In genomic region chr4:62969526-62969925, GRCm38 (mm10) we compare ENCODE assay signal across 20 mouse cellular contexts. TPM values are rescaled to one million over a fixed set of nuclear protein-coding genes. Genes with fewer than 3 reads are reported as not detected.
A peak's percentile ranks its signal among the peaks of the same experiment; 100 is the strongest.
DNase-seq lines count a peak whose midpoint lies in the region; ATAC-seq and TF ChIP-seq lines count a peak whose summit lies in the region.
"Had no signal": no experiment of that assay in that cellular context is flagged by ENCODE, and none has a peak within 500 bp of the region (broad histone marks: within the 10 kb centered on the region; RNA-seq: fewer than 3 reads in every experiment).

No protein-coding gene starts in this region.

- no peak for ATAC-seq in hindbrain, embryonic 12.5 days (ENCODE audit: low FRiP score)
- ATAC-seq in hindbrain, postnatal 0 days, result no peak
- ATAC-seq in liver, postnatal 0 days, result no peak
- ATAC-seq in limb, embryonic 14.5 days (ENCODE audit: low FRiP score, low read depth), result no peak
- ATAC-seq: forebrain, postnatal 0 days; hindbrain, embryonic 16.5 days had no signal

- H3K9me3 ChIP-seq in hindbrain, embryonic 12.5 days (replicated peaks), result no peaks in the 10 kb centered on the region
- no peaks in the 10 kb centered on the region for H3K9me3 ChIP-seq in hindbrain, postnatal 0 days (ENCODE audit: low read length)
- H3K9me3 ChIP-seq in liver, postnatal 0 days (ENCODE audit: low read length), result no peaks in the 10 kb centered on the region
- H3K9me3 ChIP-seq in limb, embryonic 14.5 days (ENCODE audit: control insufficient read depth, low read length), result no peaks in the 10 kb centered on the region
- H3K9me3 ChIP-seq: forebrain, embryonic 10.5 days had no signal

- DNase-seq in hindbrain, postnatal 0 days (ENCODE audit: low spot score), result no peak
- DNase-seq in liver, postnatal 0 days, result no peak
- DNase-seq in liver, result no peak
- DNase-seq in R1 (ENCODE audit: low read depth, low spot score), result peak; percentile 21
- no peak for DNase-seq in limb, embryonic 14.5 days (ENCODE audit: low spot score)
- no peak for DNase-seq in cerebellum, postnatal 14 days
- DNase-seq: adrenal gland, postnatal 10 days; B cell, adult 2 months; cerebellum, adult 18-20 months; forebrain, postnatal 0 days; gastrocnemius, postnatal 25 days; kidney, adult 11 months; lung, adult 2 months; lung, postnatal 36 days; midbrain, embryonic 14.5 days had no signal

- TF ChIP-seq EP300 in liver, postnatal 0 days (IDR thresholded peaks at IDR 0.05; ENCODE audit: low read depth), result no peak

- no peaks in the 10 kb centered on the region for H3K27me3 ChIP-seq in hindbrain, embryonic 12.5 days
- H3K27me3 ChIP-seq in hindbrain, postnatal 0 days (ENCODE audit: insufficient read depth, low read length), result no peaks in the 10 kb centered on the region
- H3K27me3 ChIP-seq in liver, postnatal 0 days (ENCODE audit: insufficient read depth, low read length), result 0 out of 2 replicates have a peak, but pooled peaks cover 7% of the 10 kb centered on the region
- no peaks in the 10 kb centered on the region for H3K27me3 ChIP-seq in limb, embryonic 14.5 days (ENCODE audit: control insufficient read depth, insufficient read depth, low read length)

- H3K9ac ChIP-seq in hindbrain, embryonic 12.5 days, result no peak overlapping the region
- H3K9ac ChIP-seq in hindbrain, postnatal 0 days (replicated peaks; ENCODE audit: low read length), result no peak overlapping the region
- H3K9ac ChIP-seq in liver, postnatal 0 days (replicated peaks), result no peak overlapping the region
- H3K9ac ChIP-seq in limb, embryonic 14.5 days (ENCODE audit: low read depth, low read length, severe bottlenecking), result no peak overlapping the region
- H3K9ac ChIP-seq: forebrain, postnatal 0 days had no signal

- no peak for TF ChIP-seq CTCF in hindbrain, postnatal 0 days (IDR thresholded peaks at IDR 0.05; ENCODE audit: low read depth)
- no peak for TF ChIP-seq CTCF in liver, postnatal 0 days (IDR thresholded peaks at IDR 0.05; ENCODE audit: low read depth)

- no peak for TF ChIP-seq POLR2A in limb, embryonic 14.5 days (IDR thresholded peaks at IDR 0.05; ENCODE audit: borderline replicate concordance, extremely low read depth, insufficient read depth, insufficient read length)

- H3K4me2 ChIP-seq in hindbrain, embryonic 12.5 days (replicated peaks), result no peak overlapping the region
- H3K4me2 ChIP-seq in hindbrain, postnatal 0 days (ENCODE audit: low read depth, low read length), result no peak overlapping the region
- 0 out of 2 replicates have a peak overlapping the region, but pooled peaks have one; percentile 20 for H3K4me2 ChIP-seq in liver, postnatal 0 days (ENCODE audit: low read depth, low read length)
- H3K4me2 ChIP-seq in limb, embryonic 14.5 days (replicated peaks; ENCODE audit: low read depth, low read length, severe bottlenecking), result peak overlapping the region; percentile 20; the same call in 1 of the 2 replicates

- 93% methylated on average over 5 of the region's 5 CpGs for WGBS in hindbrain, embryonic 12.5 days
- 87% methylated on average over 5 of the region's 5 CpGs for WGBS in hindbrain, postnatal 0 days
- 59% methylated on average over 5 of the region's 5 CpGs for WGBS in liver, postnatal 0 days (ENCODE audit: insufficient replicate concordance)
- 84% methylated on average over 5 of the region's 5 CpGs for WGBS in limb, embryonic 14.5 days

- no peak overlapping the region for H3K4me3 ChIP-seq in hindbrain, embryonic 12.5 days
- no peak overlapping the region for H3K4me3 ChIP-seq in hindbrain, postnatal 0 days (ENCODE audit: low read length)
- H3K4me3 ChIP-seq in liver, postnatal 0 days (ENCODE audit: low read depth, low read length), result no peak overlapping the region
- no peak overlapping the region for H3K4me3 ChIP-seq in limb, embryonic 14.5 days (replicated peaks; ENCODE audit: low read length)
- H3K4me3 ChIP-seq: forebrain, embryonic 10.5 days had no signal

- 0 out of 2 replicates have a peak overlapping the region, but pooled peaks have one; percentile 2 for H3K27ac ChIP-seq in hindbrain, embryonic 12.5 days
- H3K27ac ChIP-seq in hindbrain, postnatal 0 days, result no peak overlapping the region
- 0 out of 2 replicates have a peak overlapping the region, but pooled peaks have one; percentile 23 for H3K27ac ChIP-seq in liver, postnatal 0 days (ENCODE audit: low read depth)
- H3K27ac ChIP-seq in limb, embryonic 14.5 days (replicated peaks; ENCODE audit: low read depth, low read length), result 0 out of 2 replicates have a peak overlapping the region, but pooled peaks have one; percentile 48
- H3K27ac ChIP-seq: forebrain, embryonic 10.5 days had no signal

- no peaks in the 10 kb centered on the region for H3K36me3 ChIP-seq in hindbrain, embryonic 12.5 days
- no peaks in the 10 kb centered on the region for H3K36me3 ChIP-seq in hindbrain, postnatal 0 days (ENCODE audit: insufficient read depth, low read length)
- H3K36me3 ChIP-seq in liver, postnatal 0 days (replicated peaks; ENCODE audit: insufficient read depth, low read length), result no peaks in the 10 kb centered on the region
- no peaks in the 10 kb centered on the region for H3K36me3 ChIP-seq in limb, embryonic 14.5 days (ENCODE audit: control insufficient read depth, insufficient read depth, low read length)
- H3K36me3 ChIP-seq: forebrain, embryonic 10.5 days; G1E had no signal

- peaks cover 43% of the 10 kb centered on the region for H3K4me1 ChIP-seq in hindbrain, embryonic 12.5 days
- H3K4me1 ChIP-seq in hindbrain, postnatal 0 days (ENCODE audit: insufficient read depth, low read length), result peaks cover 3% of the 10 kb centered on the region; the same call in 1 of the 2 replicates
- peaks cover 13% of the 10 kb centered on the region for H3K4me1 ChIP-seq in liver, postnatal 0 days (ENCODE audit: insufficient read depth)
- H3K4me1 ChIP-seq in limb, embryonic 14.5 days (ENCODE audit: control insufficient read depth, insufficient read depth, low read length), result peaks cover 30% of the 10 kb centered on the region

RNA-seq across cellular contexts. Expression of gene Zfp618, which starts 4.2 kb away (rescaled TPM):
- polyA plus RNA-seq in hindbrain, embryonic 12.5 days (2016; fragmentation: Nextera tagmentation; extraction: Ambion mirVana), result 55.6 and 57.8 TPM in 2 replicates
- 23.0 and 26.8 TPM in 2 replicates for total RNA-seq in hindbrain, postnatal 0 days (2014; rRNA removed)
- polyA plus RNA-seq in hindbrain, postnatal 0 days (2015; fragmentation: Nextera tagmentation; extraction: Ambion mirVana), result 15.9 and 16.2 TPM in 2 replicates
- polyA plus RNA-seq in liver, postnatal 0 days (2015; fragmentation: Nextera tagmentation; extraction: Ambion mirVana), result 4.5 and 7.4 TPM in 2 replicates
- 32.0 and 39.6 TPM in 2 replicates for polyA plus RNA-seq in limb, embryonic 14.5 days (2012; rRNA removed)
- polyA plus RNA-seq in limb, embryonic 14.5 days (2014; fragmentation: Nextera tagmentation; extraction: Ambion mirVana), result 24.9 and 35.4 TPM in 2 replicates
- total RNA-seq: CH12.LX had no signal
- polyA plus RNA-seq: G1E had no signal

Comparison
In these comparisons a context has a peak if more than half of its experiments do, and no peak if none do; other contexts are left out.
1. H3K4me2 ChIP-seq: peak in liver, postnatal 0 days (single experiment) and limb, embryonic 14.5 days (single experiment); none in hindbrain, embryonic 12.5 days (single experiment) and hindbrain, postnatal 0 days (single experiment).